Mouse (Mus musculus): ENCODE measurements around the gene Atp8b3. TPM values are rescaled to one million over a fixed set of nuclear protein-coding genes. Genes with fewer than 3 reads are reported as not detected.

The Atp8b3 gene
- polyA plus RNA-seq, 1 experiment from 2014 or later, result 0.46 TPM

DNA sequence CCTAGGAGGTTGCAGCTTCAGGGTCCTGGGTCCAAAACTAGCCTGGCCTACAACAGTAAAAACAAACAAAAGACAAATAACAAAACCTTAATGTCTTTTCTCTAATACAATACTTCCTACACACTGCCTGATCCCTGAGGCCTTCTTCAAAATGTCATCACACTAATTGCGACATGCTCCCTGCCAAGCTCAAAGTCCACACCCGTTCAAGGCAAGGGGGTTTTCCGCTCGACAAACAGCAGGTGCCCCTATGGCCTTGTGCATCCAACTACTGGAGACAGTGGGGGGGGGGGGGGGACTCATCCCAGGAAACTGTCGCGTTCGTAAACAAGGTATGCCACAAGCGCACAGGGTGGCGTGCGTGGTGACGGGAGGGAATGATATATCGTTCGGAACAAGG lies 21.7 kb upstream of the Atp8b3 start:
- Histone ChIP-seq H3K27ac (no peak overlapping the region), H3K4me2 (peak overlapping the region; percentile 95), H3K9ac (peak overlapping the region; percentile 91), H3K4me1 (peaks cover 41% of the 10 kb centered on the region), H3K27me3 (no peaks in the 10 kb centered on the region), H3K9me3 (no peaks in the 10 kb centered on the region), H3K4me3 (replicated peaks) (peak overlapping the region; percentile 99), H3K36me3 (replicated peaks) (no peaks in the 10 kb centered on the region)
- 3% methylated on average over 13 of the region's 13 CpGs for WGBS
- 0 out of 2 replicates have a peak, but pooled peaks have one; percentile 1 for ATAC-seq (ENCODE audit: low FRiP score)

DNA sequence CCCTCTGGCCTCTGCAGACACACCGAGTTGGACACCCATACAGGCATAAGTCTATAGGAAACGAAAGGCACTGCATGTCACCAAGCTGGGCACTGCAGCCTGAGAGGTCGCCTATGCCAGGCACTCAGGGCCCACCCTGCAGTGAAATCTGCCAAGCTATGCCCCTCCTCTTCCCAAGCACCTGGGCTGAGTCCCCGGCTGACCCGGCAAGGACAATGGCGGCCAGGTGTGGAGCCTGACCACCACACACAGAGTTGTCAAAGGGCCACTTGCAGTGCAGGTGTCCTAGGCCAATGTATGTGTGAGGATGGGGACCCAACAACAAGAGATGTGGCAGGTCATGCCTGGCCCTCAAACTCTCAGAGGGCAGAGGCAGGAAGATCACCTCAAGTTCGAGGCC lies 20.5 kb upstream of the Atp8b3 start:
- Histone ChIP-seq H3K4me1 (peaks cover 41% of the 10 kb centered on the region), H3K27ac (no peak overlapping the region), H3K27me3 (no peaks in the 10 kb centered on the region), H3K9me3 (no peaks in the 10 kb centered on the region), H3K36me3 (replicated peaks) (no peaks in the 10 kb centered on the region), H3K4me3 (replicated peaks) (no peak overlapping the region; the same call in 1 of the 2 replicates), H3K4me2 (no peak overlapping the region), H3K9ac (no peak overlapping the region)
- no peak for ATAC-seq (ENCODE audit: low FRiP score)
- WGBS, result 91% methylated on average over 7 of the region's 7 CpGs

DNA sequence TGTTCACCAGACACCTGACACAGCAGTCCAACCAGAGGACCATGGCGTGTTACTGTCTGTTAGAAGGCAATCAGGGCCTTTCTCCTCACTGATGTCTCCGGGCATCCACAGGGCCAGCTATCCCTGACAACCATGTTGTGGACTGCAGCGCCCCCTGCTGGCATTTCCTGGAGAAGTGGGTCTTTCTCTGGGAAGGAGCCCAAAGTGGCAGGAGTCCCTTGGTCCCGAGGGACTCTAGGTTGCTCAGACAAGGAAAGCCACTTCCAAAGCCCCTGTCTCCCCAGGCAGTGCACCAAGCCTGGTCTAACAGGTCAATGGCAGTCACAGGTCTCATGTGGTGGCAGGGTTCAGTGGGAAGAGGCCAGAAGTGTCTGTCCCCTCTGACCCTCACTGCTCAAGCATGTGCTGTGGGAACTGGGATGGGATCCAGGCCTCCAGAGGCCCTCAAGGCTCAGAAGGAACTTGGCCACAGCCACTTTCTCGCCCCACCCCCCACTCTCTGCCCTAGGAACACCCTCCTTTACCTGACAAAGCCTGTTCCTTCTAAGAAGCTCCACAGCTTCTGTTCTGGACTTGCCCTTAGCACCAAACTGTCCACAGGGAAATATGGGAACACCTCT lies 18.5 kb upstream of the Atp8b3 start:
- Histone ChIP-seq H3K9me3 (no peaks in the 10 kb centered on the region), H3K36me3 (replicated peaks) (no peaks in the 10 kb centered on the region), H3K27me3 (no peaks in the 10 kb centered on the region), H3K4me1 (peaks cover 39% of the 10 kb centered on the region), H3K4me2 (no peak overlapping the region), H3K27ac (no peak overlapping the region), H3K4me3 (replicated peaks) (no peak overlapping the region), H3K9ac (peak overlapping the region; percentile 21; the same call in 1 of the 2 replicates)
- 27% methylated on average over 5 of the region's 5 CpGs for WGBS
- no peak for ATAC-seq (ENCODE audit: low FRiP score)

GRCm38 (mm10) chr10:80553997-80554396 lies 15.1 kb upstream of the Atp8b3 start:
- Histone ChIP-seq H3K36me3 (replicated peaks) (peaks cover 19% of the 10 kb centered on the region), H3K27ac (no peak overlapping the region), H3K9ac (no peak overlapping the region), H3K4me3 (replicated peaks) (no peak overlapping the region), H3K4me1 (peaks cover 14% of the 10 kb centered on the region), H3K9me3 (no peaks in the 10 kb centered on the region), H3K27me3 (no peaks in the 10 kb centered on the region), H3K4me2 (no peak overlapping the region)
- 95% methylated on average over 6 of the region's 6 CpGs for WGBS
- no peak for ATAC-seq (ENCODE audit: low FRiP score)

- WGBS, result 95% methylated on average over 8 of the region's 8 CpGs
- Histone ChIP-seq H3K27me3 (no peaks in the 10 kb centered on the region), H3K4me3 (replicated peaks) (no peak overlapping the region), H3K27ac (no peak overlapping the region), H3K36me3 (replicated peaks) (peaks cover 22% of the 10 kb centered on the region), H3K9ac (no peak overlapping the region), H3K4me2 (no peak overlapping the region), H3K4me1 (peaks cover 14% of the 10 kb centered on the region), H3K9me3 (no peaks in the 10 kb centered on the region)
- ATAC-seq (ENCODE audit: low FRiP score), result no peak
Measured at GRCm38 (mm10) chr10:80553575-80553974, 14.7 kb upstream of the Atp8b3 start.

GRCm38 (mm10) chr10:80552364-80552763 lies 13.4 kb upstream of the Atp8b3 start:
- Histone ChIP-seq H3K9ac (no peak overlapping the region), H3K27me3 (no peaks in the 10 kb centered on the region), H3K9me3 (no peaks in the 10 kb centered on the region), H3K4me1 (peaks cover 6% of the 10 kb centered on the region), H3K36me3 (replicated peaks) (peaks cover 34% of the 10 kb centered on the region), H3K4me2 (no peak overlapping the region), H3K4me3 (replicated peaks) (no peak overlapping the region), H3K27ac (no peak overlapping the region)
- WGBS, result 64% methylated on average over 9 of the region's 9 CpGs
- ATAC-seq (ENCODE audit: low FRiP score), result no peak

- Histone ChIP-seq H3K4me2 (no peak overlapping the region), H3K4me1 (peaks cover 2% of the 10 kb centered on the region; the same call in 1 of the 2 replicates), H3K27ac (no peak overlapping the region), H3K9me3 (no peaks in the 10 kb centered on the region), H3K4me3 (replicated peaks) (no peak overlapping the region), H3K27me3 (no peaks in the 10 kb centered on the region), H3K9ac (no peak overlapping the region), H3K36me3 (replicated peaks) (peaks cover 65% of the 10 kb centered on the region)
- WGBS, result 92% methylated on average over 21 of the region's 21 CpGs
- ATAC-seq (ENCODE audit: low FRiP score), result no peak
Measured at GRCm38 (mm10) chr10:80549279-80549678, 10.4 kb upstream of the Atp8b3 start.

DNA sequence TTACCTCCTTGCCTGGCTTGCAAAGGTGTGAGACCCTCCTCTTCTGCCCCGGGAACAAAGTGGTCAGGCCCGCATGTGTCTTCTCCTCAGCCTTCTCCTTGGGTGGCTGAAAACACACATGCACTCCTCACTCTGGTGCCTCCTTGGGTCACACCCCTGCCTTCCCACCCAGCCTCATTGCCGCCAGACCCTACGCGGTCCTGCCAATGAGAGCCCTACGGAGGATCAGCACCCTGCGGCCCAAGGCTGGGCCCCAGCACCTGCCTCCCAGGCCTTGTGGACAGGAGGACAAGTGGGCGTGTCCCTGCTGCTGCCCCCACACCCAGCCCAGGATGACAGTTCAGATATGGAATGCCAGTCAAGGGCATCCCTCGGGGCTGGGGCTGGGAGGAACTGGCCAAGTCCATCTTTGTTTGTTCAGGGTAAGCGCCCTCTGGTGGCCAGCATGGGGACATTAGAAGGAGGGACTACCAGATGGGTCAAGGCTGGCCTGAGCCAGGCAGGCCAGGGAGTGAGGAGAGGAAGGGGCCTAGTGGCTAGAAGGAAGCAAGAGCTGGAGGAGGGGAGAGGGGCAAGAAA lies 9.6 kb upstream of the Atp8b3 start:
- no peak overlapping the region for H3K4me3 ChIP-seq (replicated peaks)
- peaks cover 2% of the 10 kb centered on the region; the same call in 1 of the 2 replicates for H3K4me1 ChIP-seq
- no peaks in the 10 kb centered on the region for H3K27me3 ChIP-seq
- H3K9ac ChIP-seq, result no peak overlapping the region
- ATAC-seq (ENCODE audit: low FRiP score), result peak; percentile 69; the same call in 1 of the 2 replicates
- WGBS, result 76% methylated on average over 10 of the region's 10 CpGs
- no peak overlapping the region for H3K27ac ChIP-seq
- H3K36me3 ChIP-seq (replicated peaks), result peaks cover 73% of the 10 kb centered on the region
- no peaks in the 10 kb centered on the region for H3K9me3 ChIP-seq
- no peak overlapping the region for H3K4me2 ChIP-seq

DNA sequence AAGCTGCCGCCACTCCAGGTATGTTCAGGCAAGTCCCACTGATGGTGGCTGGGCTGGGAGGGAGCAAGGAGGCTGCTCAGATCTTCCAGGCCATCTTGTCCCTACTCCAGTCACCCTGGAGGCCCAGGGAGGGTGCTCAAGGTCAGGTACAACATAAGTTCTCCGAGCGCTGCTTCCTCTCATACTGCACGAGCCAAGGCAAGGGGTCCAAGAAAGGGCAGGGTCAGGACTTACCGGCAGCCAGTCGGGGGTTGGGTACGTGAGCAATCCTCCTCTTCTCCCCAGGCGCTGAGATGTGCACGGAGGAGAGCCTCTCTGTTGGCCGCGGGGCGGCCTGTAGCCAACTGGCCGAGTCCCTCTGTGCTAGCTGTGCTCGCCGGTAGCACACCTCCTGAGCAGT lies 8.6 kb upstream of the Atp8b3 start:
- Histone ChIP-seq H3K9me3 (no peaks in the 10 kb centered on the region), H3K36me3 (replicated peaks) (peaks cover 83% of the 10 kb centered on the region), H3K4me2 (no peak overlapping the region), H3K27ac (no peak overlapping the region), H3K4me1 (peaks cover 2% of the 10 kb centered on the region; the same call in 1 of the 2 replicates), H3K9ac (no peak overlapping the region), H3K4me3 (replicated peaks) (no peak overlapping the region), H3K27me3 (no peaks in the 10 kb centered on the region)
- 96% methylated on average over 14 of the region's 15 CpGs for WGBS
- ATAC-seq (ENCODE audit: low FRiP score), result no peak

GRCm38 (mm10) chr10:80546945-80547344 lies 8.0 kb upstream of the Atp8b3 start:
- Histone ChIP-seq H3K9ac (no peak overlapping the region), H3K4me1 (peaks cover 2% of the 10 kb centered on the region; the same call in 1 of the 2 replicates), H3K4me3 (replicated peaks) (no peak overlapping the region), H3K9me3 (no peaks in the 10 kb centered on the region), H3K27me3 (no peaks in the 10 kb centered on the region), H3K27ac (no peak overlapping the region), H3K36me3 (replicated peaks) (peaks cover 89% of the 10 kb centered on the region), H3K4me2 (no peak overlapping the region)
- WGBS, result 96% methylated on average over 4 of the region's 4 CpGs
- no peak for ATAC-seq (ENCODE audit: low FRiP score)

DNA sequence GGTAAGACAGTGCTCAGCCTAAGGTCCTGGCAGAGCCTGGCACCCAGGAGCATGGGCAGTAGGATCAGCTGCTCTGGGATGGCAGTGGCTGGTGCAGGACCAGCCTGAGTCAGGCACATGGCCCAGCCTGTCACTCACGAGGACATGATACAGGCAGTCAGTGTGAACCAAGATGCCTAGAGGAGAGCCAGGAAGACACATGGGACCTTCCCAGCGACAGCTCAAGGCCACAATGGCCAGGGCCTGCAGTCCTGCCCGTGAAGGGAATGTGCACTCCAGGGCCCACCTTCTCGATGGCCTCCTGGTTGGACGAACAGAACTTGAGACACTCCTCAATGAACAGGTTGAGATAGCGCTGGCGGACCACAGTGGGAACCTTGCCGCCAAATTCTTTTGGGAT lies 6.7 kb upstream of the Atp8b3 start:
- WGBS, result 90% methylated on average over 8 of the region's 8 CpGs
- Histone ChIP-seq H3K9ac (no peak overlapping the region), H3K27me3 (no peaks in the 10 kb centered on the region), H3K36me3 (replicated peaks) (peaks cover 99% of the 10 kb centered on the region), H3K4me1 (peaks cover 2% of the 10 kb centered on the region; the same call in 1 of the 2 replicates), H3K4me2 (no peak overlapping the region), H3K27ac (no peak overlapping the region), H3K4me3 (replicated peaks) (no peak overlapping the region), H3K9me3 (no peaks in the 10 kb centered on the region)
- ATAC-seq (ENCODE audit: low FRiP score), result no peak

DNA sequence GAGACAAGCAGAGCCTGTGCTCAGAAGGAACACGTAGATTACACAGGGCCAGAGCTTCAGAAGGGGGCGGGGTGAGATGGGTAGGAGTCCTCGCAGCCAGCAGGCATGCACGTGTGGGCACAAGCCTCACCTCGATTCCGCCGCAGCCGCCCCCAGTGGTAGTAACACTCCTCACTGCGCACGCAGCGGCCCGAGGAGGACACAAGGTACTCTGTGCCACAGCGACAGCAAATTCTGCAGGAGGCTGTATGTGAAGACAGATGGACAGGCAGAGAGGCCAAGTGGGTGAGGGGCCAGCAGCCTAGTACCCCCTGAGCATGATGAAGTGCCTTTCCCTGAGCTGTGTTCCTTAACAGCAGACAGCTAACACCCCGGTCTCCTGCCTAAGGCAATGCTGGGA lies 4.9 kb upstream of the Atp8b3 start:
- no peaks in the 10 kb centered on the region for H3K9me3 ChIP-seq
- ATAC-seq (ENCODE audit: low FRiP score), result no peak
- 93% methylated on average over 14 of the region's 14 CpGs for WGBS

DNA sequence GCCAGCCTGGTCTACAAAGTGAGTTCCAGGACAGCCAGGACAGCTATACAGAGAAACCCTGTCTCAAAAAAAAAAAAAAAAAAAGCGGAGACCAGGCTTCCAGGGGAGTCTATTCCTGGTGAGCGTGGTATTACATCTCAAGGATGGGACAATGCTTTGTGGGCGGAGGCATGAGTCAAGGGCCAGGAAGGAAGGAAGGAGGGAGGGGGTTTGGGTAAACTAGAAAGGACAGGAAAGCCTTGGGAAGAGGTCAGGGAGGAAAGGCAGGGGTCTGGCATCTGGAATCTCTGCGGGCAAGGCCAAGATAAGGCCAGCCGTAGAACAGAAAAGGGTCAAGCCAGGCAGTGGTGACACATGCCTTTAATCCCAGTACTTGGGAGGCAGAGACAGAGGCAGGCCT lies 569 bp upstream of the Atp8b3 start:
- Histone ChIP-seq H3K9ac (no peak overlapping the region), H3K36me3 (replicated peaks) (peaks cover 39% of the 10 kb centered on the region), H3K27me3 (peaks cover 44% of the 10 kb centered on the region), H3K27ac (no peak overlapping the region), H3K9me3 (no peaks in the 10 kb centered on the region), H3K4me3 (replicated peaks) (no peak overlapping the region), H3K4me1 (peaks cover 6% of the 10 kb centered on the region), H3K4me2 (no peak overlapping the region)
- 62% methylated on average over 5 of the region's 5 CpGs for WGBS
- no peak for ATAC-seq (ENCODE audit: low FRiP score)

More for the DNA sequence above, 4.9 kb upstream of the Atp8b3 start:
- Histone ChIP-seq H3K4me3 (replicated peaks) (no peak overlapping the region), H3K4me2 (no peak overlapping the region), H3K4me1 (peaks cover 5% of the 10 kb centered on the region), H3K27me3 (peaks cover 3% of the 10 kb centered on the region), H3K9ac (no peak overlapping the region), H3K27ac (no peak overlapping the region), H3K36me3 (replicated peaks) (peaks cover 82% of the 10 kb centered on the region)

Data from forebrain, embryonic 12.5 days (tissue).